Mouse (Mus musculus) megakaryocyte, embryonic 14.5 days (primary cell): ENCODE measurements at regions not wholly inside any gene's neighbourhood (a gene's known extent, or its start where the extent isn't known, plus 50 kb on each side); places are given as distances from the start of the nearest gene placed in this dataset.

ENCODE experiments used
- H3K27me3 ChIP-seq: replicated peaks from 2 replicates; pipeline ENCODE3; 2012; ENCODE audit warnings: inconsistent platforms
- H3K36me3 ChIP-seq: replicated peaks from 2 replicates; pipeline ENCODE3; 2012; ENCODE audit warnings: low read length, inconsistent platforms, mixed read lengths
- H3K4me1 ChIP-seq: 2 replicates; pipeline ENCODE4 v1.6.1; 2012; ENCODE audit warnings: inconsistent platforms
- H3K4me3 ChIP-seq: replicated peaks from 2 replicates; pipeline ENCODE3; 2012; ENCODE audit warnings: moderate library complexity, mild to moderate bottlenecking, inconsistent platforms
- H3K9me3 ChIP-seq: 2 replicates; pipeline ENCODE4 v1.6.1; 2012; ENCODE audit warnings: inconsistent platforms
- FLI1 ChIP-seq: IDR thresholded peaks from 2 replicates; pipeline ENCODE4 v1.6.1; 2012; ENCODE audit warnings: low read length, inconsistent platforms, mixed read lengths
- GATA1 ChIP-seq: IDR thresholded peaks from 3 replicates; pipeline ENCODE4 v1.6.1; 2012; ENCODE audit warnings: mixed read lengths, low read length, inconsistent platforms, borderline replicate concordance

GRCm38 (mm10) chr6:41129906-41130305, 94.6 kb upstream of the 2210010C04Rik start:
- no peaks in the 10 kb centered on the region for H3K27me3 ChIP-seq
- H3K9me3 ChIP-seq, result no peaks in the 10 kb centered on the region
- peaks cover 72% of the 10 kb centered on the region for H3K4me1 ChIP-seq
- TF ChIP-seq FLI1, result no peak
- TF ChIP-seq GATA1, result no peak
- peak overlapping the region; percentile 15 for H3K4me3 ChIP-seq
- H3K36me3 ChIP-seq, result no peaks in the 10 kb centered on the region

GRCm38 (mm10) chr6:41127816-41128215, 92.5 kb upstream of the 2210010C04Rik start:
- no peaks in the 10 kb centered on the region for H3K27me3 ChIP-seq
- peaks cover 4% of the 10 kb centered on the region for H3K36me3 ChIP-seq
- TF ChIP-seq FLI1 (no peak), GATA1 (no peak)
- no peaks in the 10 kb centered on the region for H3K9me3 ChIP-seq
- H3K4me3 ChIP-seq, result no peak overlapping the region
- H3K4me1 ChIP-seq, result peaks cover 56% of the 10 kb centered on the region

GRCm38 (mm10) chr6:41126855-41127254, 91.5 kb upstream of the 2210010C04Rik start:
- peaks cover 6% of the 10 kb centered on the region for H3K36me3 ChIP-seq

GRCm38 (mm10) chr6:41121641-41122040, 86.3 kb upstream of the 2210010C04Rik start:
- no peaks in the 10 kb centered on the region for H3K27me3 ChIP-seq
- H3K4me3 ChIP-seq, result peak overlapping the region; percentile 56
- no peaks in the 10 kb centered on the region for H3K9me3 ChIP-seq
- peaks cover 13% of the 10 kb centered on the region for H3K36me3 ChIP-seq
- TF ChIP-seq FLI1, result no peak
- TF ChIP-seq GATA1, result no peak
- H3K4me1 ChIP-seq, result peaks cover 46% of the 10 kb centered on the region

More at GRCm38 (mm10) chr6:41126855-41127254, 91.5 kb upstream of the 2210010C04Rik start:
- Histone ChIP-seq H3K9me3 (no peaks in the 10 kb centered on the region), H3K4me3 (no peak overlapping the region), H3K4me1 (peaks cover 52% of the 10 kb centered on the region), H3K27me3 (no peaks in the 10 kb centered on the region)
- TF ChIP-seq GATA1, result no peak
- no peak for TF ChIP-seq FLI1

- peak overlapping the region; percentile 94 for H3K4me3 ChIP-seq
- no peaks in the 10 kb centered on the region for H3K9me3 ChIP-seq
- H3K36me3 ChIP-seq, result peaks cover 13% of the 10 kb centered on the region
- peaks cover 62% of the 10 kb centered on the region for H3K4me1 ChIP-seq
- TF ChIP-seq GATA1 (no peak), FLI1 (no peak)
- no peaks in the 10 kb centered on the region for H3K27me3 ChIP-seq
Measured at GRCm38 (mm10) chr6:41119176-41119575, 83.9 kb upstream of the 2210010C04Rik start.

- Histone ChIP-seq H3K9me3 (no peaks in the 10 kb centered on the region), H3K27me3 (no peaks in the 10 kb centered on the region), H3K36me3 (peaks cover 13% of the 10 kb centered on the region), H3K4me1 (peaks cover 70% of the 10 kb centered on the region), H3K4me3 (peak overlapping the region; percentile 94)
- no peak for TF ChIP-seq GATA1
- TF ChIP-seq FLI1, result no peak
Measured at GRCm38 (mm10) chr6:41118201-41118976, 83.1 kb upstream of the 2210010C04Rik start.

GRCm38 (mm10) chr6:41113943-41114342, 78.6 kb upstream of the 2210010C04Rik start:
- Histone ChIP-seq H3K36me3 (no peaks in the 10 kb centered on the region), H3K27me3 (no peaks in the 10 kb centered on the region), H3K4me1 (peaks cover 47% of the 10 kb centered on the region), H3K4me3 (no peak overlapping the region), H3K9me3 (no peaks in the 10 kb centered on the region)
- no peak for TF ChIP-seq FLI1
- TF ChIP-seq GATA1, result no peak

- peaks cover 42% of the 10 kb centered on the region for H3K4me1 ChIP-seq
- H3K9me3 ChIP-seq, result no peaks in the 10 kb centered on the region
- no peak for TF ChIP-seq GATA1
- no peak for TF ChIP-seq FLI1
- no peaks in the 10 kb centered on the region for H3K36me3 ChIP-seq
- peak overlapping the region; percentile 70 for H3K4me3 ChIP-seq
- H3K27me3 ChIP-seq, result no peaks in the 10 kb centered on the region
Measured at GRCm38 (mm10) chr6:41112861-41113610, 77.7 kb upstream of the 2210010C04Rik start.

- Histone ChIP-seq H3K4me3 (no peak overlapping the region), H3K27me3 (no peaks in the 10 kb centered on the region), H3K4me1 (peaks cover 38% of the 10 kb centered on the region), H3K9me3 (no peaks in the 10 kb centered on the region), H3K36me3 (no peaks in the 10 kb centered on the region)
- TF ChIP-seq GATA1, result no peak
- TF ChIP-seq FLI1, result no peak
Measured at GRCm38 (mm10) chr6:41111829-41112228, 76.5 kb upstream of the 2210010C04Rik start.

GRCm38 (mm10) chr6:41108897-41109296, 73.6 kb upstream of the 2210010C04Rik start:
- Histone ChIP-seq H3K4me3 (no peak overlapping the region), H3K36me3 (no peaks in the 10 kb centered on the region), H3K4me1 (peaks cover 21% of the 10 kb centered on the region), H3K9me3 (no peaks in the 10 kb centered on the region), H3K27me3 (no peaks in the 10 kb centered on the region)
- TF ChIP-seq FLI1 (no peak), GATA1 (no peak)
